Mouse (Mus musculus) kidney, postnatal 36 days (tissue): Measurements from ENCODE around the gene Xirp2.

Source experiments
- DNase-seq, 2 experiments: peaks; one replicate each; pipeline ENCODE4 v3.0.0; 2021 to 2022; ENCODE audit warnings: mixed read lengths in 2 of 2

Xirp2 gene

GRCm38 (mm10) chr2:67565480-67566331 is 119.9 kb downstream of the Xirp2 start, which contains the start of gene B3galt1:
TSS of gene B3galt1 (plus strand) at chr2:67565871.
- peak; percentile 54 to 76 for DNase-seq

GRCm38 (mm10) chr2:67566566-67566965 is 120.8 kb downstream of the Xirp2 start:
- DNase-seq, result no peak

- DNase-seq, result no peak
Measured at GRCm38 (mm10) chr2:67567141-67567680, 121.4 kb downstream of the Xirp2 start.
